Comparison of ENCODE assay signal across 7 mouse cellular contexts in genomic region chr4:32530421-32530920, GRCm38 (mm10).
DNase-seq lines count a peak whose midpoint lies in the region; ATAC-seq lines count a peak whose summit lies in the region.

No protein-coding gene starts in this region.

- H3K36me3 ChIP-seq in forebrain, embryonic 14.5 days (ENCODE audit: control insufficient read depth, insufficient read depth, low read length): no peaks in the 10 kb centered on the region
- H3K36me3 ChIP-seq in intestine, embryonic 16.5 days (ENCODE audit: control insufficient read depth, insufficient read depth, low read length): no peaks in the 10 kb centered on the region
- H3K36me3 ChIP-seq in neural tube, embryonic 15.5 days: no peaks in the 10 kb centered on the region

- peak overlapping the region; percentile 50 for H3K4me2 ChIP-seq in forebrain, embryonic 14.5 days (ENCODE audit: low read length)
- H3K4me2 ChIP-seq in intestine, embryonic 16.5 days (ENCODE audit: low read depth, low read length): peak overlapping the region; percentile 34; the same call in 1 of the 2 replicates
- H3K4me2 ChIP-seq in neural tube, embryonic 15.5 days: peak overlapping the region; percentile 58

- no peaks in the 10 kb centered on the region for H3K27me3 ChIP-seq in forebrain, embryonic 14.5 days (replicated peaks; ENCODE audit: control insufficient read depth, insufficient read depth, low read length)
- no peaks in the 10 kb centered on the region for H3K27me3 ChIP-seq in intestine, embryonic 16.5 days (replicated peaks; ENCODE audit: control insufficient read depth, insufficient read depth, low read length)
- H3K27me3 ChIP-seq in neural tube, embryonic 15.5 days (replicated peaks): no peaks in the 10 kb centered on the region

- 0 out of 2 replicates have a peak, but pooled peaks have one; percentile 6 for ATAC-seq in forebrain, embryonic 14.5 days
- no peak for ATAC-seq in intestine, embryonic 16.5 days
- no peak for ATAC-seq in neural tube, embryonic 15.5 days (ENCODE audit: low FRiP score)

- peaks cover 53% of the 10 kb centered on the region for H3K4me1 ChIP-seq in forebrain, embryonic 14.5 days (ENCODE audit: control insufficient read depth, insufficient read depth, low read length)
- peaks cover 13% of the 10 kb centered on the region for H3K4me1 ChIP-seq in intestine, embryonic 16.5 days (ENCODE audit: control insufficient read depth, insufficient read depth, low read length)
- peaks cover 67% of the 10 kb centered on the region for H3K4me1 ChIP-seq in neural tube, embryonic 15.5 days

- WGBS in forebrain, embryonic 14.5 days: 14% methylated on average over 9 of the region's 9 CpGs
- 58% methylated on average over 9 of the region's 9 CpGs for WGBS in intestine, embryonic 16.5 days
- 16% methylated on average over 9 of the region's 9 CpGs for WGBS in neural tube, embryonic 15.5 days

- intact Hi-C loops in left cerebral cortex, postnatal 14 days (cut with DNase I): loop anchor here (5.0 to 10.0 kb wide), 2 partner anchors 98 to 476 kb away; no protein-coding TSS in a partner anchor
- intact Hi-C loops in left cerebral cortex, postnatal 10 days (cut with DNase I): loop anchor here (5.0 to 10.0 kb wide), 2 partner anchors 376 to 473 kb away; no protein-coding TSS in a partner anchor

- DNase-seq in left cerebral cortex, postnatal 14 days (ENCODE audit: low spot score in 2 of 2): peak; percentile 30 to 55
- no peak for DNase-seq in left cerebral cortex, postnatal 10 days (ENCODE audit: extremely low spot score in 1 of 2, low spot score in 2 of 2)
- DNase-seq in forebrain, embryonic 14.5 days (ENCODE audit: low spot score): peak; percentile 52
- no peak for DNase-seq in cerebellum, postnatal 4 days (ENCODE audit: low spot score in 2 of 2)
- DNase-seq in lung, adult 18-20 months: no peak

- H3K9me3 ChIP-seq in forebrain, embryonic 14.5 days (replicated peaks; ENCODE audit: control insufficient read depth, low read length): no peaks in the 10 kb centered on the region
- H3K9me3 ChIP-seq in intestine, embryonic 16.5 days (ENCODE audit: control insufficient read depth, low read length): no peaks in the 10 kb centered on the region
- H3K9me3 ChIP-seq in neural tube, embryonic 15.5 days (replicated peaks): no peaks in the 10 kb centered on the region

- H3K27ac ChIP-seq in forebrain, embryonic 14.5 days (ENCODE audit: low read depth, low read length): peak overlapping the region; percentile 88
- peak overlapping the region; percentile 27; the same call in 1 of the 2 replicates for H3K27ac ChIP-seq in intestine, embryonic 16.5 days (ENCODE audit: low read length)
- H3K27ac ChIP-seq in neural tube, embryonic 15.5 days (replicated peaks): peak overlapping the region; percentile 90

- H3K4me3 ChIP-seq in forebrain, embryonic 14.5 days (ENCODE audit: low read depth, low read length): peak overlapping the region; percentile 3; the same call in 1 of the 2 replicates
- no peak overlapping the region for H3K4me3 ChIP-seq in intestine, embryonic 16.5 days (ENCODE audit: low read length)
- H3K4me3 ChIP-seq in neural tube, embryonic 15.5 days (replicated peaks): peak overlapping the region; percentile 19

- peak overlapping the region; percentile 47 for H3K9ac ChIP-seq in forebrain, embryonic 14.5 days (ENCODE audit: low read length)
- H3K9ac ChIP-seq in intestine, embryonic 16.5 days (ENCODE audit: low read depth, low read length): no peak overlapping the region
- H3K9ac ChIP-seq in neural tube, embryonic 15.5 days (replicated peaks): peak overlapping the region; percentile 50

Comparison
In these comparisons a context has a peak if more than half of its experiments do, and no peak if none do; other contexts are left out.
1. DNase-seq: peak in left cerebral cortex, postnatal 14 days (2 of 2) and forebrain, embryonic 14.5 days (single experiment); none in left cerebral cortex, postnatal 10 days (0 of 2), cerebellum, postnatal 4 days (0 of 2) and lung, adult 18-20 months (0 of 2).
2. H3K27ac ChIP-seq: peak in every context shown above with its lines; median percentile 90 in neural tube, embryonic 15.5 days; 88 in forebrain, embryonic 14.5 days; 27 in intestine, embryonic 16.5 days.
3. Peak in every context shown above with its lines, with median percentiles within 50 percentile points of each other: H3K4me2 ChIP-seq.